In the genomic region with DNA sequence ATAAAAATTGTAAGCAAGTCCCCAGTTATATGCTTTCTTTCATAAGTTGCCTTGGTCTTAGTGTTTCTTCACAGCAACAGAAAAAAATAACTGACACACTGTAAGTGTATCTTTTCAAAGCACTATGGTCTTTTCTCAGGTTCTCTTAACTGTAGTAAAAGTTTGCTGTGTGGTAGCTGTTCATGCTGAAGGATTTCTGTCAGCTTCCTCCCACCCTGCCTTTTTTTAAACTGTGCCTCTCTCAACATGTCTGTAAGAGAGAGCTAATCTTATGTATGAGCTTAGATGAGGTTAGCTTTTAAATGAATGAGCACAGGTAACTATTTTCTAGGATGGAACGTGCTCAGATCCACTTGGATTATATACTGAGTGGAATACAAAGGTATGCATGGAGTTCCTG, we compare ENCODE assay signal across 17 mouse cellular contexts.
"Had no signal": no experiment of that assay in that cellular context is flagged by ENCODE, and none has a peak within 500 bp of the region (broad histone marks: within the 10 kb centered on the region; RNA-seq: fewer than 3 reads in every experiment).

No protein-coding gene starts in this region.

- H3K27ac ChIP-seq: neural tube, embryonic 12.5 days; neural tube, embryonic 13.5 days; neural tube, embryonic 15.5 days; stomach, embryonic 15.5 days; stomach, postnatal 0 days had no signal

- H3K4me3 ChIP-seq: neural tube, embryonic 12.5 days; neural tube, embryonic 13.5 days; neural tube, embryonic 15.5 days; stomach, embryonic 15.5 days had no signal

- DNase-seq: retina, postnatal 1 day; right cerebral cortex, adult 18-20 months; right cerebral cortex, postnatal 14 days; right cerebral cortex, postnatal 25 days; right cerebral cortex, postnatal 4 days; spleen, adult 18-20 months; thymus, adult 18-20 months; thymus, adult 2 months; thymus, postnatal 14 days; thymus, postnatal 25 days; thymus, postnatal 36 days; thymus, postnatal 4 days had no signal
